Mouse (Mus musculus) heart, adult 11 months (tissue): ENCODE measurements around the gene Ptprn.

Experiments used
- DNase-seq: peaks from one replicate; pipeline ENCODE4 v3.0.0; 2022

The Ptprn gene

GRCm38 (mm10) chr1:75264091-75264880 lies at the start of gene Ptprn:
Gene Ptprn (minus strand): TSS chr1:75264502.
- no peak for DNase-seq

- peak; percentile 92 for DNase-seq
These were observed 47.4 kb upstream of the Ptprn start for GRCm38 (mm10) chr1:75311694-75312093.

GRCm38 (mm10) chr1:75304662-75305061 lies 40.4 kb upstream of the Ptprn start:
- peak; percentile 72 for DNase-seq

GRCm38 (mm10) chr1:75294294-75294693 lies 30.0 kb upstream of the Ptprn start:
- no peak for DNase-seq

- peak; percentile 91 for DNase-seq
These were observed 29.0 kb upstream of the Ptprn start for GRCm38 (mm10) chr1:75293331-75293701.

GRCm38 (mm10) chr1:75292476-75293330 lies 28.4 kb upstream of the Ptprn start:
- peak; percentile 94 for DNase-seq

GRCm38 (mm10) chr1:75291321-75291720 lies 27.0 kb upstream of the Ptprn start:
- DNase-seq, result no peak

GRCm38 (mm10) chr1:75290582-75290981 lies 26.3 kb upstream of the Ptprn start:
- no peak for DNase-seq

- no peak for DNase-seq
These were observed 25.7 kb upstream of the Ptprn start for GRCm38 (mm10) chr1:75289888-75290431.

- DNase-seq, result peak; percentile 96
These were observed 25.1 kb upstream of the Ptprn start for GRCm38 (mm10) chr1:75289376-75289775.

GRCm38 (mm10) chr1:75284911-75285310 lies 20.6 kb upstream of the Ptprn start:
- DNase-seq, result no peak

GRCm38 (mm10) chr1:75283017-75283416 lies 18.7 kb upstream of the Ptprn start:
- DNase-seq, result no peak

GRCm38 (mm10) chr1:75278228-75278627 lies 13.9 kb upstream of the Ptprn start, which contains the start of gene Resp18:
Gene Resp18 (minus strand): TSS chr1:75278415.
- no peak for DNase-seq

- DNase-seq, result no peak
These were observed 13.2 kb upstream of the Ptprn start for GRCm38 (mm10) chr1:75277195-75278188.

GRCm38 (mm10) chr1:75262969-75263951 lies 1.0 kb downstream of the Ptprn start:
- no peak for DNase-seq

- DNase-seq, result no peak
These were observed 3.0 kb downstream of the Ptprn start for GRCm38 (mm10) chr1:75261278-75261677.

GRCm38 (mm10) chr1:75255516-75256046 lies 8.7 kb downstream of the Ptprn start:
- DNase-seq, result peak; percentile 94

- DNase-seq, result peak; percentile 90
These were observed 9.7 kb downstream of the Ptprn start for GRCm38 (mm10) chr1:75254625-75255013.

- peak; percentile 95 for DNase-seq
These were observed 10.3 kb downstream of the Ptprn start for GRCm38 (mm10) chr1:75253849-75254624.

- DNase-seq, result no peak
These were observed 11.3 kb downstream of the Ptprn start for GRCm38 (mm10) chr1:75253029-75253428.
